Mouse (Mus musculus): ENCODE results near the gene A630023A22Rik.

A630023A22Rik gene

GRCm38 (mm10) chr14:34087856-34088398 is 14.6 kb downstream of the A630023A22Rik start:
- DNase-seq (ENCODE audit: low spot score in 2 of 2) = no peak

- DNase-seq (ENCODE audit: low spot score in 2 of 2) = no peak
Measured at GRCm38 (mm10) chr14:34086806-34087205, 15.7 kb downstream of the A630023A22Rik start.

- peak; percentile 72 to 78 for DNase-seq (ENCODE audit: low spot score in 2 of 2)
Measured at GRCm38 (mm10) chr14:34085731-34086130, 16.8 kb downstream of the A630023A22Rik start, which contains the start of gene Anxa8. Gene Anxa8 (plus strand): TSS chr14:34085981.

- DNase-seq (ENCODE audit: low spot score in 2 of 2) = peak; percentile 58 to 70
Measured at GRCm38 (mm10) chr14:34080321-34080997, 22.1 kb downstream of the A630023A22Rik start.

GRCm38 (mm10) chr14:34078293-34078692 is 24.3 kb downstream of the A630023A22Rik start:
- DNase-seq (ENCODE audit: low spot score in 2 of 2) = no peak

GRCm38 (mm10) chr14:34077222-34077621 is 25.3 kb downstream of the A630023A22Rik start:
- no peak for DNase-seq (ENCODE audit: low spot score in 2 of 2)

GRCm38 (mm10) chr14:34075346-34075745 is 27.2 kb downstream of the A630023A22Rik start:
- no peak for DNase-seq (ENCODE audit: low spot score in 2 of 2)

- DNase-seq (ENCODE audit: low spot score in 2 of 2) = no peak
Measured at GRCm38 (mm10) chr14:34071665-34072064, 30.9 kb downstream of the A630023A22Rik start.

- no peak for DNase-seq (ENCODE audit: low spot score in 2 of 2)
Measured at GRCm38 (mm10) chr14:34052516-34052915, 50.0 kb downstream of the A630023A22Rik start, which contains the start of gene Antxrl. Gene Antxrl (plus strand): TSS chr14:34052707.

GRCm38 (mm10) chr14:34050101-34050779 is 52.3 kb downstream of the A630023A22Rik start:
- no peak for DNase-seq (ENCODE audit: low spot score in 2 of 2)

GRCm38 (mm10) chr14:34043341-34043740 is 59.2 kb downstream of the A630023A22Rik start:
- DNase-seq (ENCODE audit: low spot score in 2 of 2) = no peak

GRCm38 (mm10) chr14:34041241-34041640 is 61.3 kb downstream of the A630023A22Rik start:
- no peak for DNase-seq (ENCODE audit: low spot score in 2 of 2)

GRCm38 (mm10) chr14:34033841-34034610 is 68.5 kb downstream of the A630023A22Rik start:
- DNase-seq (ENCODE audit: low spot score in 2 of 2) = no peak

- DNase-seq (ENCODE audit: low spot score in 2 of 2) = no peak
Measured at GRCm38 (mm10) chr14:34026710-34027109, 75.8 kb downstream of the A630023A22Rik start.

- no peak for DNase-seq (ENCODE audit: low spot score in 2 of 2)
Measured at GRCm38 (mm10) chr14:34016938-34017337, 85.6 kb downstream of the A630023A22Rik start.

GRCm38 (mm10) chr14:34016381-34016780 is 86.2 kb downstream of the A630023A22Rik start, which contains the start of gene Gm5460:
Gene Gm5460 (plus strand): TSS chr14:34016758.
- no peak for DNase-seq (ENCODE audit: low spot score in 2 of 2)

- DNase-seq (ENCODE audit: low spot score in 2 of 2) = no peak
Measured at GRCm38 (mm10) chr14:34015063-34015462, 87.5 kb downstream of the A630023A22Rik start, which contains the start of gene Gm30083. Gene Gm30083 (minus strand): TSS chr14:34015182.

GRCm38 (mm10) chr14:34002358-34002757 is 100.2 kb downstream of the A630023A22Rik start:
- no peak for DNase-seq (ENCODE audit: low spot score in 2 of 2)

- DNase-seq (ENCODE audit: low spot score in 2 of 2) = no peak
Measured at GRCm38 (mm10) chr14:34001445-34001844, 101.1 kb downstream of the A630023A22Rik start.

All from urinary bladder, postnatal 36 days (tissue).